Mouse (Mus musculus): ENCODE results near the gene Atp1b1. TPM values are rescaled to one million over a fixed set of nuclear protein-coding genes. Genes with fewer than 3 reads are reported as not detected.
A peak's percentile ranks its signal among the peaks of the same experiment; 100 is the strongest.

Gene Atp1b1
- 1.6 and 2.6 TPM in 2 replicates for polyA plus RNA-seq (2014; fragmentation: Nextera tagmentation; extraction: Ambion mirVana)

DNA sequence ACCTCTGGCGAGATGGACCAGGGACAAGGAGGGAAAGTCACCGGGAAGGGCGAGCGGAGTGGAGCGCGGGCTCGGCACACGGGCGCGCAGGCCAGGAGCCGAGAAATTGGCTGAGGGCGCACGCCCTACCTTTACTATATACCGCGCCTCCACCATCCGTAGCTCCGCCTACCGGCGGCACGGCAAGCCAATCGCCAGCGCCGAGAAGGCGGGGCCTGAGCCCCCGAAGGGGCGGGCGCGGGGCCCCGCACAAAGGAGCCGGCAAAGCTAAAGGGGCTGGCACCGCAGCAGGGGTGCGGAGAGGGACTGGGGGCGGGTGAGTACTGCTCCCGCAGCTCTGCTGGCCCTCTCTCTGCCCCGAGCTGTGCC lies at the start of gene Atp1b1:
Gene Atp1b1, minus strand, starts transcription at position 111 of the 369 bp plus-strand sequence.
- Histone ChIP-seq H3K9me3 (ENCODE audit: control insufficient read depth, low read length) (no peaks in the 10 kb centered on the region), H3K27ac (replicated peaks; ENCODE audit: low read depth, low read length) (no peak within 1 kb of the TSS), H3K9ac (ENCODE audit: low read length) (peak within 1 kb of the TSS; percentile 55), H3K4me1 (ENCODE audit: control insufficient read depth, insufficient read depth, low read length) (peaks cover 10% of the 10 kb centered on the region; the same call in 1 of the 2 replicates), H3K4me3 (ENCODE audit: low read depth, low read length) (peak within 1 kb of the TSS; percentile 57), H3K4me2 (ENCODE audit: low read depth, severe bottlenecking) (peak within 1 kb of the TSS; percentile 85), H3K27me3 (ENCODE audit: control insufficient read depth, insufficient read depth, low read length) (peaks cover 30% of the 10 kb centered on the region), H3K36me3 (ENCODE audit: control insufficient read depth, insufficient read depth, low read length) (no peaks in the 10 kb centered on the region)
- WGBS, result 0% methylated on average over 26 of the region's 35 CpGs
- peak; percentile 84 for DNase-seq (ENCODE audit: low spot score)
- peak; percentile 95 for ATAC-seq (ENCODE audit: insufficient number of reproducible peaks, low FRiP score, low TSS enrichment, low read depth)

DNA sequence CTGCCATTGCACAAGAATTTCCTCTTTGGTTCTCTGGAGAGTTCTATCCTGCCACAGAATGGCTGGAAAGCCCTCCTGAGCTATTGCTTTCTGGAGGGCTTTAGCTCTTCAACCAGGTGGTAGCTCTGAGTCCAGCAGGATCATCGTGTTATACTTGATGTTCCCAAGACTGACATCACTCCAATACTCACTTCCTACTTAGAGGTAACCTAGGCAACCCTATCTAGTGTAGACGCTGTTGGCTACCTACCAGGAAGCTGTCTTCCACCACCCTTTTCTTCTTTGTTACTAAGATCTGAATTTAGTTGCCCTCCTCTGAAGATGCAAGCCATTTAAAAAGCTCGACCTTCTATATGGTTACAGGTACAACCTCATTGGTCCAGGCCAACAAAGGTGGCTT lies 46.9 kb upstream of the Atp1b1 start:
- H3K4me1 ChIP-seq (ENCODE audit: control insufficient read depth, insufficient read depth, low read length), result no peaks in the 10 kb centered on the region
- H3K4me3 ChIP-seq (ENCODE audit: low read depth, low read length), result no peak overlapping the region
- ATAC-seq (ENCODE audit: insufficient number of reproducible peaks, low FRiP score, low TSS enrichment, low read depth), result no peak
- H3K9me3 ChIP-seq (ENCODE audit: control insufficient read depth, low read length), result no peaks in the 10 kb centered on the region
- no peak overlapping the region for H3K27ac ChIP-seq (replicated peaks; ENCODE audit: low read depth, low read length)
- no peak overlapping the region for H3K4me2 ChIP-seq (ENCODE audit: low read depth, severe bottlenecking)
- no peak overlapping the region for H3K9ac ChIP-seq (ENCODE audit: low read length)
- DNase-seq (ENCODE audit: low spot score), result no peak
- no peaks in the 10 kb centered on the region for H3K36me3 ChIP-seq (ENCODE audit: control insufficient read depth, insufficient read depth, low read length)
- 87% methylated on average over 3 of the region's 3 CpGs for WGBS
- no peaks in the 10 kb centered on the region for H3K27me3 ChIP-seq (ENCODE audit: control insufficient read depth, insufficient read depth, low read length)

DNA sequence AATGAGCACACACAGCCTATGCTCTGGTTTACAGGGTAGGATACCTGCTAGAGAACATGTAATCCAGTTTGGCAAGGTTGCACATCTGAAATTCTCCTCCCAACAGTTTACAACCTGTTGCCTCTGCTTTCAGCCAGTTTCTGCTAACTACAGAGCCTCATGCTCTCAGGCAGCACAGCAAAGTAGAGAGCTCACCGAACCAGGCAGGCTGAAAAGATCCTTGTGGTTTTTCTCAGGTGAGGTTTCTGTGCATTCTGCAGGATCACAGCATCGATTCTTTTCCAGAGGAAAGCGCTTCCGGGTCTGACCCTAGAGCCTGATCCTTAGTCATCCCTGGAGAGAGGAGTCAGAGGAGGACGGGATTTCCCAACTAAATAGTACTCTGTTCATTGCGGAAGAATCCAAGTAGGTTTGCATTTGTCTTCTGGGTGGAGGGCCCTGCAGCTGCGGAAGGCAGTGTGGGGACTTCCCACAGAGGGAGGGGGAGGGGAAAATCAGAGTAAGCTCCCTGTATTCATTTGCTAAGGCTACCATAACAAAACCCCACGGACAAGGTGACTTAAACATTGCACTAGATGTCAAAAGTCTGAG lies 45.1 kb upstream of the Atp1b1 start:
- Histone ChIP-seq H3K9ac (ENCODE audit: low read length) (no peak overlapping the region), H3K27me3 (ENCODE audit: control insufficient read depth, insufficient read depth, low read length) (no peaks in the 10 kb centered on the region), H3K4me1 (ENCODE audit: control insufficient read depth, insufficient read depth, low read length) (no peaks in the 10 kb centered on the region), H3K4me2 (ENCODE audit: low read depth, severe bottlenecking) (no peak overlapping the region), H3K27ac (replicated peaks; ENCODE audit: low read depth, low read length) (no peak overlapping the region), H3K36me3 (ENCODE audit: control insufficient read depth, insufficient read depth, low read length) (no peaks in the 10 kb centered on the region), H3K4me3 (ENCODE audit: low read depth, low read length) (no peak overlapping the region), H3K9me3 (ENCODE audit: control insufficient read depth, low read length) (no peaks in the 10 kb centered on the region)
- WGBS, result 57% methylated on average over 8 of the region's 8 CpGs
- ATAC-seq (ENCODE audit: insufficient number of reproducible peaks, low FRiP score, low TSS enrichment, low read depth) (no peak), DNase-seq (ENCODE audit: low spot score) (no peak)

DNA sequence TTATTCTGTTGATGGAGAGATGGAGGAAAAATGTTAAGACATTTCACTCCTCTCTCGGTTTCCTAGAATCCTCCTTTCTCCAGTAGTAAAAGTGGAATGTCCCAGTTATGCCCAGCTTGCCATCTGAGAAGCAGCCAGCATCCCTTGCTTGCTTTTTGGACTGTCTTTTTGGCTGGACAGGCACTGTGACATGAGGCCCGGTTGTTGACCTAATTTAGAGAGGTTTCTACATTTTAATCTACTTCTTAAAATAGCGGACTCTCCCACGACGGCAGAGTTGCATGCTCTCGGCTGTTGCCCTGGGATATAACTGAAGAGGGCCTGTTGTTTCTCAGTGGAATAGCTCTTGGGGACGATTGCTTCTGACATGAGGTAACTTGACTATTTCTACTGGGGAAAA lies 44.1 kb upstream of the Atp1b1 start:
- WGBS, result 82% methylated on average over 7 of the region's 7 CpGs
- ATAC-seq (ENCODE audit: insufficient number of reproducible peaks, low FRiP score, low TSS enrichment, low read depth), result no peak
- no peaks in the 10 kb centered on the region for H3K9me3 ChIP-seq (ENCODE audit: control insufficient read depth, low read length)
- no peaks in the 10 kb centered on the region for H3K4me1 ChIP-seq (ENCODE audit: control insufficient read depth, insufficient read depth, low read length)
- H3K27ac ChIP-seq (replicated peaks; ENCODE audit: low read depth, low read length), result no peak overlapping the region
- no peak for DNase-seq (ENCODE audit: low spot score)
- H3K36me3 ChIP-seq (ENCODE audit: control insufficient read depth, insufficient read depth, low read length), result no peaks in the 10 kb centered on the region
- no peaks in the 10 kb centered on the region for H3K27me3 ChIP-seq (ENCODE audit: control insufficient read depth, insufficient read depth, low read length)
- H3K4me3 ChIP-seq (ENCODE audit: low read depth, low read length), result no peak overlapping the region
- H3K9ac ChIP-seq (ENCODE audit: low read length), result no peak overlapping the region
- no peak overlapping the region for H3K4me2 ChIP-seq (ENCODE audit: low read depth, severe bottlenecking)

DNA sequence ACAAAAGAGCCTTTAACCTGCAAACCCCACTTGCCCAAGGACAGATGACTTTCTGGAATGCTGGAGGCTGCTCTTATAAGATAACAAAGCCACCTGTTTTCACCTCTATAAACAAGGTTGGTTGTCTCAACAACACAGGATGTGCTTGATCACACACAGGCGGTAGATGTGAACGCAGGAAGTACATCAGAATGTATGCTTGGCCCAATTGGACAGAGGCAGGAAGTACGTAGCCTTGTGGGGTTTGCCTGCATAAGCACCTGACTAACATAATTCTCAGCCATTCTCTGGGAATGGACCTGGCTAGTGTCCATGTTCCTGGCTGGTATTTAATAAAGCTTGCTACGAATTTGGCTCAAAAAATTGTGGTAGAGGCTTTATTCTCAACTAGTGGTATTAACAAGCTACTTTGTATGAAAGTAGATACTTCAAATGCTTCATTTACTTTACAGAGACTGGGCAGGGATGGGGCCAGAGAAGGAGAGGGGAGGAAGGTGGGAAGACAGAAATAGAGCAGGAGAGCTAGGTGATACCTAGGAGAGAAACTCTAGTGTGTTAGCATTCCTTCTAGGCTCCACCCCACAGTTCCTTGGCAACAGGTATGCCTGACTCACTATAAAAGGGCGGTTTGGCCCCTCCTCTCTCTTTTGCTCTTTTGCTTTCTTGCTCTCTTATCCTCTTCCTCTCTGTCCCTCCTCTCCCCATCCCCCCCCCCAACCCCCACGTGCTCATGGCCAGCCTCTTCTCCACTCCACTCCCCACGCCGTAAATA lies 36.8 kb upstream of the Atp1b1 start:
- DNase-seq (ENCODE audit: low spot score) (no peak), ATAC-seq (ENCODE audit: insufficient number of reproducible peaks, low FRiP score, low TSS enrichment, low read depth) (no peak)
- Histone ChIP-seq H3K4me2 (ENCODE audit: low read depth, severe bottlenecking) (no peak overlapping the region), H3K27me3 (ENCODE audit: control insufficient read depth, insufficient read depth, low read length) (no peaks in the 10 kb centered on the region), H3K9ac (ENCODE audit: low read length) (no peak overlapping the region), H3K9me3 (ENCODE audit: control insufficient read depth, low read length) (no peaks in the 10 kb centered on the region), H3K4me1 (ENCODE audit: control insufficient read depth, insufficient read depth, low read length) (no peaks in the 10 kb centered on the region), H3K4me3 (ENCODE audit: low read depth, low read length) (no peak overlapping the region), H3K36me3 (ENCODE audit: control insufficient read depth, insufficient read depth, low read length) (no peaks in the 10 kb centered on the region), H3K27ac (replicated peaks; ENCODE audit: low read depth, low read length) (no peak overlapping the region)
- WGBS, result 64% methylated on average over 8 of the region's 8 CpGs

DNA sequence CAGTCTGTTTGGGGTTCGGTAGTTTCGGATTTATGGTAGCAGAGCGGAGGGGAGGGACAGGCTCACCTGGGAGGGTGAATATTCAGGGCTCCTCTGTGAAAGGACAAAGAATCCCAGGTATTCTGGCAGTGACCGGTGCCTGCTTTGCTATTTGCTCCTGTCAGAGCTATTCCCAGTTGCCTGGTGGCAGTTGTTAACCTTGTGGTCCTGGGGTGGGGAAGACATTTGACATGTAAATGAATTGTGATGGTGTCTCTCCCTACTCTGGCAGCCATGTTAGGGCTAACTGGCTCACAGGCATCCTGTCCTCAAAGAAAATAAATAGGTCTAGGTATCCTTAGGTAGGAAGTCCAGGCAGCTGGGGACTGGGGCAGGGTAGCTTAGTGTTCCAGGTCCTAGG lies 36.1 kb upstream of the Atp1b1 start:
- Histone ChIP-seq H3K4me2 (ENCODE audit: low read depth, severe bottlenecking) (no peak overlapping the region), H3K36me3 (ENCODE audit: control insufficient read depth, insufficient read depth, low read length) (no peaks in the 10 kb centered on the region), H3K9ac (ENCODE audit: low read length) (no peak overlapping the region), H3K27ac (replicated peaks; ENCODE audit: low read depth, low read length) (no peak overlapping the region), H3K4me1 (ENCODE audit: control insufficient read depth, insufficient read depth, low read length) (no peaks in the 10 kb centered on the region), H3K9me3 (ENCODE audit: control insufficient read depth, low read length) (no peaks in the 10 kb centered on the region), H3K27me3 (ENCODE audit: control insufficient read depth, insufficient read depth, low read length) (no peaks in the 10 kb centered on the region), H3K4me3 (ENCODE audit: low read depth, low read length) (no peak overlapping the region)
- no peak for ATAC-seq (ENCODE audit: insufficient number of reproducible peaks, low FRiP score, low TSS enrichment, low read depth)
- 45% methylated on average over 4 of the region's 4 CpGs for WGBS
- DNase-seq (ENCODE audit: low spot score), result no peak

DNA sequence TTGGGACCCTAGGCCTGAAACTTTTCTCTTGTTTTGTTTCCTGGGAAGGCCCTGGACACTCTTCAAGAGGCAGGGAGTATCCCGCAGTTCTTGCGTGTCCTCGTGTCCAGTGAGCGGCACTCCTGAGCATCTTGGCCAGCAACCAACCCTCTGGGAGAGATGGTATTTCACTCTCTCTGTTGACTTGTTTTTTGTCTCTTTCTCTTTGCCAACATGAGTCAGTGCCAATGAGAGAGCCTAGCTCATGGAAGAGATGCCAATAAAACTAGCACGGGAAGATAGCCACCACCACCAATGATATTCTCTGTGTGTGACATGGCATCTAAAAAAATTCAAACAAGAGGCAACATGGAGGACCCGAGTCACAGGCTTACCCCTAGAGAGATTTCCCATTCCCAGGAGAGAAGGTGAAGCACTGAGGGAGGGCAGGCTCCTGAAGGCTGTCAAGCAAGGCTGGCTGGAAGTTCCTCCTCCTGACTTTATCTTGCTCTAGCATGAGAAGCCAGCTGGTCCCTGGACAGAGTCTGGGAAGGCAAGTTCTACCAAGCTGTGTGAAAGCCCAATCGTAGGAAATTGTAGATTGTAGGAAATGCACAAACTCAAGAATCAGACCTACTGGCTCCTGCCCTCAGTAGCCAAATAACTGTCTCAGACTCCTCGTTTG lies 35.0 kb upstream of the Atp1b1 start:
- no peak overlapping the region for H3K4me2 ChIP-seq (ENCODE audit: low read depth, severe bottlenecking)
- H3K9ac ChIP-seq (ENCODE audit: low read length), result no peak overlapping the region
- ATAC-seq (ENCODE audit: insufficient number of reproducible peaks, low FRiP score, low TSS enrichment, low read depth) (no peak), DNase-seq (ENCODE audit: low spot score) (no peak)
- no peaks in the 10 kb centered on the region for H3K9me3 ChIP-seq (ENCODE audit: control insufficient read depth, low read length)
- H3K36me3 ChIP-seq (ENCODE audit: control insufficient read depth, insufficient read depth, low read length), result no peaks in the 10 kb centered on the region
- H3K4me3 ChIP-seq (ENCODE audit: low read depth, low read length), result no peak overlapping the region
- 76% methylated on average over 8 of the region's 8 CpGs for WGBS
- no peak overlapping the region for H3K27ac ChIP-seq (replicated peaks; ENCODE audit: low read depth, low read length)
- H3K4me1 ChIP-seq (ENCODE audit: control insufficient read depth, insufficient read depth, low read length), result no peaks in the 10 kb centered on the region
- no peaks in the 10 kb centered on the region for H3K27me3 ChIP-seq (ENCODE audit: control insufficient read depth, insufficient read depth, low read length)

DNA sequence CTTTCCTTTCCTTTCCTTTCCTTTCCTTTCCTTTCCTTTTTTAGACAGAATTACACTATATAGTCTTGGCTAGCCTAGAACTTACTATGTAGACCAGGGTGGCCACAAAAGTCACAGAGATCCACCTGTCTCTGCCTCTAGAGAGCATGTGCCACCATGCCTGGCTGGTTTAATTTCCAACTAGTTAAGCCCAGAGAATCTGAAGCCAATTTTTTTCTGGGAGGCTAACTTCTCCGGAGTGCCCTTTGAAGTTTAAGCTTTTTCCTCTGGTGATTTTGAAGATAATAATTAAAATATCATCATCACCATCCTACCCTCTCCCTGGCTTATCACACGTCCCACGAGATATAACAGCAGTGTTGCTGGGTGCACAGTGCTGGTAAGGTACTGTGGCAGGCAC lies 34.3 kb upstream of the Atp1b1 start:
- 81% methylated on average over 3 of the region's 3 CpGs for WGBS
- no peak for DNase-seq (ENCODE audit: low spot score)
- H3K36me3 ChIP-seq (ENCODE audit: control insufficient read depth, insufficient read depth, low read length), result no peaks in the 10 kb centered on the region

More for the DNA sequence above, 34.3 kb upstream of the Atp1b1 start:
- ATAC-seq (ENCODE audit: insufficient number of reproducible peaks, low FRiP score, low TSS enrichment, low read depth), result no peak
- H3K4me3 ChIP-seq (ENCODE audit: low read depth, low read length), result no peak overlapping the region
- H3K9me3 ChIP-seq (ENCODE audit: control insufficient read depth, low read length), result no peaks in the 10 kb centered on the region
- H3K27me3 ChIP-seq (ENCODE audit: control insufficient read depth, insufficient read depth, low read length), result no peaks in the 10 kb centered on the region
- H3K27ac ChIP-seq (replicated peaks; ENCODE audit: low read depth, low read length), result no peak overlapping the region
- H3K4me2 ChIP-seq (ENCODE audit: low read depth, severe bottlenecking), result no peak overlapping the region
- no peak overlapping the region for H3K9ac ChIP-seq (ENCODE audit: low read length)
- H3K4me1 ChIP-seq (ENCODE audit: control insufficient read depth, insufficient read depth, low read length), result no peaks in the 10 kb centered on the region
